Mouse (Mus musculus) spleen, adult 2 months (tissue): Measurements from ENCODE around the gene Tob2. TPM values are rescaled to one million over a fixed set of nuclear protein-coding genes. Genes with fewer than 3 reads are reported as not detected.

ENCODE experiments used
- DNase-seq, 2 experiments: peaks; one replicate each; pipeline versions ENCODE4 v3.0.0 to v3.0.0-alpha.2; 2012 to 2021; ENCODE audit warnings: low spot score in 2 of 2, low read depth in 1 of 2
- H3K27ac ChIP-seq: fragments of 200-500 bp; 2 replicates; pipeline ENCODE4 v1.5.1; 2012; ENCODE audit warnings: low read length, inconsistent platforms; ENCODE audit not compliant: insufficient read depth
- H3K27me3 ChIP-seq: fragments of 200-500 bp; 2 replicates; pipeline ENCODE4 v1.6.1; 2012; ENCODE audit warnings: mild to moderate bottlenecking, moderate library complexity, low read length, inconsistent platforms; ENCODE audit not compliant: control insufficient read depth, insufficient read depth
- H3K36me3 ChIP-seq: fragments of 200-500 bp; 2 replicates; pipeline ENCODE4 v1.6.1; 2012; ENCODE audit warnings: mild to moderate bottlenecking, low read length, inconsistent platforms; ENCODE audit not compliant: control insufficient read depth, insufficient read depth
- H3K4me1 ChIP-seq: fragments of 200-500 bp; 2 replicates; pipeline ENCODE4 v1.6.1; 2011; ENCODE audit warnings: inconsistent platforms; ENCODE audit not compliant: control insufficient read depth, insufficient read depth, insufficient read length
- H3K4me3 ChIP-seq: fragments of 200-500 bp; 2 replicates; pipeline ENCODE4 v1.5.1; 2011; ENCODE audit warnings: mild to moderate bottlenecking, inconsistent platforms; ENCODE audit not compliant: insufficient read depth, insufficient read length; ENCODE audit errors: extremely low read depth
- CTCF ChIP-seq: fragments of 200-500 bp; IDR thresholded peaks from 2 replicates; pipeline ENCODE4 v1.5.1; 2011; ENCODE audit warnings: mild to moderate bottlenecking, inconsistent platforms; ENCODE audit not compliant: insufficient read depth, insufficient read length, insufficient replicate concordance; ENCODE audit errors: extremely low read depth
- POLR2A ChIP-seq: fragments of 200-500 bp; IDR thresholded peaks from 2 replicates; pipeline ENCODE4 v1.6.1; 2011; ENCODE audit warnings: low read depth, low read length, inconsistent platforms
- WGBS: fragments of 180-500 bp; shearing (Covaris S2); methylation state at CpG from one replicate; pipeline ENCODE4 v1.1.7; 2018; 5-methylcytosine and 5-hydroxymethylcytosine counted together
- polyA plus RNA-seq: library from polyadenylated mRNA; depleted of rRNA; stranded (reverse); fragments of >200 nt; gene quantifications from 2 replicates; pipeline ENCODE4 v1.2.3, GENCODE M21; 2012

Tob2 gene
- polyA plus RNA-seq, 1 experiment, result 24.8 TPM

GRCm38 (mm10) chr15:81831136-81831825 is 27.3 kb downstream of the Tob2 start:
- H3K27ac ChIP-seq, result no peak overlapping the region
- no peaks in the 10 kb centered on the region for H3K27me3 ChIP-seq
- TF ChIP-seq POLR2A (no peak), CTCF (peak; percentile 93)
- 25% methylated on average over 24 of the region's 24 CpGs for WGBS
- H3K36me3 ChIP-seq, result 0 out of 2 replicates have a peak, but pooled peaks cover 1% of the 10 kb centered on the region
- H3K4me1 ChIP-seq, result peaks cover 5% of the 10 kb centered on the region
- no peak overlapping the region for H3K4me3 ChIP-seq
- DNase-seq, result peak; percentile 88 to 93

- no peak for DNase-seq
- TF ChIP-seq POLR2A (no peak), CTCF (no peak)
- 91% methylated on average over 4 of the region's 4 CpGs for WGBS
- Histone ChIP-seq H3K4me1 (no peaks in the 10 kb centered on the region), H3K27me3 (no peaks in the 10 kb centered on the region), H3K4me3 (no peak overlapping the region), H3K36me3 (peaks cover 6% of the 10 kb centered on the region; the same call in 1 of the 2 replicates), H3K27ac (no peak overlapping the region)
Measured at GRCm38 (mm10) chr15:81830530-81830929, 28.1 kb downstream of the Tob2 start.

DNA sequence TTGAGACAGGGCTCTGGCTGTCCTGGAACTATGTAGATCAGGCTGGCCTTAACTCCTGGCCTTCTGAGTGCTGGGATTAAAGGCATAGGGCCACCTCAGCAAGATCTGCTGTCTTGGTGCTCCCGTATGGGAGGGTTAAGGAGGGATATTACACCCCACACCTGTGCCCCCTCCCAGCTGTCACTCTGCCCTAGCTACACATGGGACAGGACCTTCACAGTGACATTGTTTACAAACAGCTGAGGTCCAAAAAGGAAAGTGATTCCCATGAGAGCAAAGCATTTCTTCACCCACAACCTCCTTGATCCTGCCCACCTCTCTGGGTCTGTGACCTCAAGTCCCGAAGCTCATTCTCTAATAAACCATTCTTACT is 29.4 kb downstream of the Tob2 start:
- H3K4me3 ChIP-seq, result no peak overlapping the region
- WGBS, result 55% methylated on average over 2 of the region's 2 CpGs
- H3K36me3 ChIP-seq, result peaks cover 13% of the 10 kb centered on the region
- no peak overlapping the region for H3K27ac ChIP-seq
- H3K4me1 ChIP-seq, result no peaks in the 10 kb centered on the region
- no peaks in the 10 kb centered on the region for H3K27me3 ChIP-seq
- TF ChIP-seq POLR2A (no peak), CTCF (no peak)
- no peak for DNase-seq

GRCm38 (mm10) chr15:81828426-81829207 is 30.0 kb downstream of the Tob2 start:
- no peak overlapping the region for H3K4me3 ChIP-seq
- 80% methylated on average over 7 of the region's 7 CpGs for WGBS
- H3K4me1 ChIP-seq, result no peaks in the 10 kb centered on the region
- no peaks in the 10 kb centered on the region for H3K27me3 ChIP-seq
- peaks cover 15% of the 10 kb centered on the region for H3K36me3 ChIP-seq
- no peak for DNase-seq
- H3K27ac ChIP-seq, result no peak overlapping the region
- TF ChIP-seq POLR2A, result no peak
- no peak for TF ChIP-seq CTCF

GRCm38 (mm10) chr15:81824832-81825231 is 33.8 kb downstream of the Tob2 start:
- Histone ChIP-seq H3K4me1 (no peaks in the 10 kb centered on the region), H3K27me3 (no peaks in the 10 kb centered on the region), H3K36me3 (peaks cover 23% of the 10 kb centered on the region), H3K27ac (no peak overlapping the region), H3K4me3 (no peak overlapping the region)
- TF ChIP-seq POLR2A (no peak), CTCF (no peak)
- no peak for DNase-seq
- WGBS, result 72% methylated on average over 3 of the region's 3 CpGs

DNA sequence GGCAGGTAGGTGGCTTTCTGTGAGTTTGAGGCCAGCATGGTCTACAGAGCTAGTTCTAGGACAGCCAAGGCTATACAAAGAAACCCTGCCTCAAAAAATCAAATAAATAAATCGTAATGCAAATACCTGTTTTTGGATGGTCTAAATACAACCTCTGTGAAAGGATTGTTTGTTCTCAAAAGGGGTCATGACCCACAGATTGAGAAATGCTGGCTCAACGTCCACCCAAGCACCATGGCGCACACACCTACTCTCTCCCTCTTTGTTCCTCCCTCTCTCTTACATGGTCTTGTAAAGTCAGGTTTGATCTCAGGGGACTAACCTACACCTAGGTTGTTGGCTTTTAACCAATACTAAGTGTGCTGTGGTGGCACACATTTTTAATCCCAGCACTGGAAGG is 36.0 kb downstream of the Tob2 start:
- Histone ChIP-seq H3K27ac (no peak overlapping the region), H3K27me3 (no peaks in the 10 kb centered on the region), H3K4me1 (no peaks in the 10 kb centered on the region), H3K4me3 (no peak overlapping the region), H3K36me3 (peaks cover 21% of the 10 kb centered on the region)
- TF ChIP-seq POLR2A, result no peak
- TF ChIP-seq CTCF, result no peak
- 88% methylated on average over 3 of the region's 3 CpGs for WGBS
- no peak for DNase-seq

DNA sequence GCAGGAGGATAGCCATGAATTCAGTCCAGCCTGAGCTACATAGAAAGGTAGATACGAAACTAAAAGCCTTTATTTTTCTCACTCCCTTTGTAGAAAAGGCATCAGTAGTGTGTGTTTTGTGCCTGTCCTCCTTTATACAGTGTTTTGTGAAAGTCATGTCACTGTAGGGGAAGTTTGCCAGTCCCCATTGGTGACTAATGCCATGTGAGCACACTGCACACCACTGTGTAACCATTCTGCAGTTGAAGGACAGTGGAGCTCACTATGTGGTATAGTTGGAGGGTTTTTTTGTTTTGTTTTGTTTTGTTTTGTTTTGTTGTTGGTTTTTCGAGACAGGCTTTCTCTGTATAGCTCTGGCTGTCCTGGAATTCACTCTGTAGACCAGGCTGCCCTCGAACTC is 40.2 kb downstream of the Tob2 start:
- H3K36me3 ChIP-seq, result peaks cover 18% of the 10 kb centered on the region
- TF ChIP-seq POLR2A (no peak), CTCF (no peak)

More for the DNA sequence above, 40.2 kb downstream of the Tob2 start:
- Histone ChIP-seq H3K27me3 (no peaks in the 10 kb centered on the region), H3K4me3 (no peak overlapping the region), H3K27ac (no peak overlapping the region), H3K4me1 (no peaks in the 10 kb centered on the region)
- 88% methylated on average over 3 of the region's 3 CpGs for WGBS
- DNase-seq, result no peak
